In the genomic region with DNA sequence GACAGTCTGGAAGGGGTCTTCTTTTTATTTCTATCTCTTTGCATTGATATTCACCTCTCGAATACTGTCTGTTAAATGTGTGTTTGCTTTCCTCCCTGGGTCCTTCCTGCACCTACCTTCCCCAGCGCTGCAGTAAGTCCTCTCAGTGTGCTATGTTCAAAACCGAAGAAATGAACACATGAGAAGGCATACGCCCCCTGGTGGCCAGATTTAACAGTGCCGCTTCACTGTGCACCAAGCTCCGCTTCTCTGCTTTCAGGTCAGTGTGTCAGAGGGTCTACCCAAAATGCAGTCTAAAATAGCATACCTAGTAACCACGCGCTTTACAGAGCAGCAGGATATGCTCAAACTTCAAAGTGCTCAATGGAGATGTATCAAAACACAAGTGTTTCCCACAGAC, we compare ENCODE assay signal across 8 mouse cellular contexts. TPM values are rescaled to one million over a fixed set of nuclear protein-coding genes. Genes with fewer than 3 reads are reported as not detected.
DNase-seq lines count a peak whose midpoint lies in the region; ATAC-seq lines count a peak whose summit lies in the region.
"Had no signal": no experiment of that assay in that cellular context is flagged by ENCODE, and none has a peak within 500 bp of the region (broad histone marks: within the 10 kb centered on the region; RNA-seq: fewer than 3 reads in every experiment).

No protein-coding gene starts in this region.

- H3K27me3 ChIP-seq in splenic B cell, adult 2 months (ENCODE audit: control insufficient read depth, insufficient read depth, low read length, poor library complexity, severe bottlenecking) = no peaks in the 10 kb centered on the region
- H3K27me3 ChIP-seq: limb, embryonic 13.5 days had no signal

- ATAC-seq in megakaryocyte progenitor cell, adult 5-6 weeks (replicated peaks; ENCODE audit: poor library complexity) = peak; percentile 52

- peak; percentile 66 to 69 for DNase-seq in CD8-positive naive resting alpha-beta T cell, adult 2 months (ENCODE audit: low read depth in 2 of 2, low spot score in 2 of 2)
- DNase-seq in R1 (ENCODE audit: low read depth, low spot score) = peak; percentile 87
- DNase-seq in cerebellum, postnatal 4 days (ENCODE audit: low spot score in 2 of 2) = peak; percentile 82 to 87
- DNase-seq in gastrocnemius, postnatal 4 days (ENCODE audit: low spot score in 2 of 2) = peak; percentile 68 to 77
- peak; percentile 79 to 84 for DNase-seq in layer of hippocampus, postnatal 14 days (ENCODE audit: low spot score in 2 of 2)
- peak; percentile 70 for DNase-seq in splenic B cell, adult 2 months (ENCODE audit: low read depth, low spot score)

- H3K36me3 ChIP-seq in splenic B cell, adult 2 months (ENCODE audit: control insufficient read depth, insufficient read depth, low read length, poor library complexity, severe bottlenecking) = 0 out of 2 replicates have a peak, but pooled peaks cover 3% of the 10 kb centered on the region

RNA-seq across cellular contexts. Expression of gene Lrrc66, which starts 0.8 kb away (rescaled TPM):
- total RNA-seq in gastrocnemius, postnatal 4 days (2021) = under 1 TPM; 0.31 to 0.32 TPM
- total RNA-seq in layer of hippocampus, postnatal 14 days (2021) = not detected
- 0.96 and 1.4 TPM in 2 replicates for total RNA-seq in megakaryocyte progenitor cell, adult 5-6 weeks (2015)
- 0.96 and 10.0 TPM in 2 replicates for total RNA-seq in megakaryocyte progenitor cell, adult 5-6 weeks (2017)

RNA-seq across cellular contexts. Expression of gene Sgcb, which starts 14.4 kb away (rescaled TPM):
- total RNA-seq in gastrocnemius, postnatal 4 days (2021) = 100 to 1,000 TPM; 107 to 109 TPM
- total RNA-seq in layer of hippocampus, postnatal 14 days (2021) = 10 to 100 TPM; 59.4 to 60.5 TPM
- total RNA-seq in megakaryocyte progenitor cell, adult 5-6 weeks (2015) = 4.4 and 7.3 TPM in 2 replicates
- 3.7 and 4.3 TPM in 2 replicates for total RNA-seq in megakaryocyte progenitor cell, adult 5-6 weeks (2017)

RNA-seq across cellular contexts. Expression of gene Spata18, which starts 18.0 kb away (rescaled TPM):
- total RNA-seq in gastrocnemius, postnatal 4 days (2021) = 1 to 10 TPM in 1 of 2 experiments, under 1 TPM in 1; 0.29 to 1.1 TPM
- total RNA-seq in layer of hippocampus, postnatal 14 days (2021) = 1 to 10 TPM; 1.4 to 3.2 TPM
- 0.07 TPM in 1 of 2 replicates, not detected in the other for total RNA-seq in megakaryocyte progenitor cell, adult 5-6 weeks (2015)
- total RNA-seq in megakaryocyte progenitor cell, adult 5-6 weeks (2017) = not detected in 2 replicates

Comparison
In these comparisons a context has a peak if more than half of its experiments do, and no peak if none do; other contexts are left out.
1. Peak in every context shown above with its lines: DNase-seq and ATAC-seq.
2. RNA of gene Sgcb, which starts 14.4 kb away (total RNA-seq): 107 to 109 TPM in gastrocnemius, postnatal 4 days and 59.4 to 60.5 TPM in layer of hippocampus, postnatal 14 days; 3.7 to 7.3 TPM in megakaryocyte progenitor cell, adult 5-6 weeks; every median in the first group is over 4 times any median in the second.